Mouse (Mus musculus) liver, embryonic 14.5 days (tissue): ENCODE data around the gene Pole2.

ENCODE experiments used
- CTCF ChIP-seq: IDR thresholded peaks from 2 replicates; pipeline ENCODE4 v1.5.1; 2016; ENCODE audit warnings: antibody characterized with exemption, low read depth, control low read depth
- EP300 ChIP-seq: IDR thresholded peaks from 2 replicates; pipeline ENCODE4 v1.6.1; 2016; ENCODE audit warnings: antibody characterized with exemption, low read depth

DNA sequence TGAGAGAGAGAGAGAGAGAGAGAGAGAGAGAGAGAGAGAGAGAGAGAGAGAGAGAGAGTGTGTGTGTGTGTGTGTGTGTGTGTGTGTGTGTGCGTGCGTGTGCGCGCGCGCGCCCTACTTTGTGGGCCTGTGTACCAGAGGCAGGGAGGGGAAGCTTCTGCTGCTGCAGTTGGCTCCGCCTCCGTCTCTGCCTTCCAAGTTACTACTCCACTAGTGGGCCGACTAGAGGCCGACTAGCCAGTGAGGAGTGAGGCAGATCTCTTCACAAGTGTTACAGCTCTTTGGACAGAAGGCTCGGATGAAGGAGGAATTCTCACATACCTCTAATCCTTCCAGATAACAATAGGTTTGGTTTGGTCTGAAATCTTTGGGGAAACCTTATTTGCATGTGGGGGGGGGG lies 48.6 kb downstream of the Pole2 start:
- TF ChIP-seq CTCF (no peak), EP300 (no peak)
